Mouse (Mus musculus): ENCODE measurements around the gene Kdelc2. TPM values are rescaled to one million over a fixed set of nuclear protein-coding genes. Genes with fewer than 3 reads are reported as not detected.

Gene Kdelc2
- polyA plus RNA-seq, 1 experiment from 2014 or later, result 4.7 TPM

- Histone ChIP-seq H3K4me2 (ENCODE audit: low read length) (no peak overlapping the region), H3K4me3 (replicated peaks; ENCODE audit: low read length) (no peak overlapping the region), H3K9me3 (ENCODE audit: control insufficient read depth, low read length) (no peaks in the 10 kb centered on the region), H3K27me3 (replicated peaks; ENCODE audit: control insufficient read depth, insufficient read depth, low read length) (no peaks in the 10 kb centered on the region), H3K9ac (replicated peaks; ENCODE audit: low read depth, low read length) (no peak overlapping the region), H3K36me3 (ENCODE audit: control insufficient read depth, insufficient read depth) (no peaks in the 10 kb centered on the region), H3K4me1 (replicated peaks; ENCODE audit: control insufficient read depth, insufficient read depth, low read length) (no peaks in the 10 kb centered on the region), H3K27ac (ENCODE audit: low read length) (no peak overlapping the region)
- 81% methylated on average over 9 of the region's 9 CpGs for WGBS
- ATAC-seq, result no peak
These were observed 38.5 kb downstream of the Kdelc2 start for GRCm38 (mm10) chr9:53422133-53422896.

- H3K4me1 ChIP-seq (replicated peaks; ENCODE audit: control insufficient read depth, insufficient read depth, low read length), result no peaks in the 10 kb centered on the region
- no peak for ATAC-seq
- WGBS, result 89% methylated on average over 3 of the region's 3 CpGs
These were observed 42.9 kb downstream of the Kdelc2 start for GRCm38 (mm10) chr9:53426726-53427125.

GRCm38 (mm10) chr9:53427638-53428037 is 43.8 kb downstream of the Kdelc2 start:
- Histone ChIP-seq H3K36me3 (ENCODE audit: control insufficient read depth, insufficient read depth) (no peaks in the 10 kb centered on the region), H3K9me3 (ENCODE audit: control insufficient read depth, low read length) (no peaks in the 10 kb centered on the region), H3K9ac (replicated peaks; ENCODE audit: low read depth, low read length) (no peak overlapping the region), H3K4me3 (replicated peaks; ENCODE audit: low read length) (no peak overlapping the region), H3K27ac (ENCODE audit: low read length) (no peak overlapping the region), H3K4me2 (ENCODE audit: low read length) (no peak overlapping the region), H3K4me1 (replicated peaks; ENCODE audit: control insufficient read depth, insufficient read depth, low read length) (no peaks in the 10 kb centered on the region), H3K27me3 (replicated peaks; ENCODE audit: control insufficient read depth, insufficient read depth, low read length) (no peaks in the 10 kb centered on the region)
- WGBS, result 77% methylated on average over 3 of the region's 3 CpGs
- ATAC-seq, result no peak

More at GRCm38 (mm10) chr9:53426726-53427125, 42.9 kb downstream of the Kdelc2 start:
- no peaks in the 10 kb centered on the region for H3K36me3 ChIP-seq (ENCODE audit: control insufficient read depth, insufficient read depth)
- no peak overlapping the region for H3K27ac ChIP-seq (ENCODE audit: low read length)
- no peaks in the 10 kb centered on the region for H3K9me3 ChIP-seq (ENCODE audit: control insufficient read depth, low read length)
- H3K27me3 ChIP-seq (replicated peaks; ENCODE audit: control insufficient read depth, insufficient read depth, low read length), result no peaks in the 10 kb centered on the region
- H3K4me2 ChIP-seq (ENCODE audit: low read length), result no peak overlapping the region
- H3K4me3 ChIP-seq (replicated peaks; ENCODE audit: low read length), result no peak overlapping the region
- no peak overlapping the region for H3K9ac ChIP-seq (replicated peaks; ENCODE audit: low read depth, low read length)

DNA sequence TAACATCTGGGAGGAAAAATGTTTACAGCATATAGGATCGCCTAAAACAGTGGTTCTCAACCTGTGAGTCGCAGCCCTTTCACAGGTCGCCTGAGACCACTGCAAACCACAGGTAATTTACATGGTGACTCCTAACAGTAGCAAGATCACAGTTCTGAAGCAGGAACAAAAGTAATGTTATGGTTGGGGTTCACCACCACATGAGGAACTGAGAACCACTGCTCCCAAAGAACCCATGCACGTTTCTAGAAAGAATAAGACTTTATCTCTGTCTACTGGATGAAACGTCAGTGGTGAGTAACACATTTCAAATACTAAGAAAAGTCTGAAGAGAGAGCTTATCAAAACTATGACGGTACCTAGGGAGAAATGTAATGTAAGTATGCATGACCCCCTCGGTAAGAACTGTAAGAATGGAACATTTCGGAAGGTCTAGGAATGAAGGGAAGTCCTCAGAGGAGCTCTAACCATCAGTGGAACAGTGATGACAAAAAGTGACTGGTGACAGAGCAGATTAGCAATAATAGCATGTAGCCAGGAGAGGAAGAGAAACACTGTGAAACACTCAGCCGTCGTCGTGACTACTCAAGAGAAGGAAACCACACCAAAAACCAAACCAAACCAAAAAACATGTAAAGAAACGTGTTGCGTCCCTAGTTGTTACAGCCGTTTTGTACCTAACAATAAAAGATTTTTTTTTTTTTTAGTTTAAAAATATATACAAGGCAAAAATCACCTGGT is 52.2 kb downstream of the Kdelc2 start:
- H3K4me2 ChIP-seq (ENCODE audit: low read length), result no peak overlapping the region
- no peak for ATAC-seq
- no peaks in the 10 kb centered on the region for H3K36me3 ChIP-seq (ENCODE audit: control insufficient read depth, insufficient read depth)
- H3K4me3 ChIP-seq (replicated peaks; ENCODE audit: low read length), result no peak overlapping the region
- H3K9me3 ChIP-seq (ENCODE audit: control insufficient read depth, low read length), result no peaks in the 10 kb centered on the region
- H3K27me3 ChIP-seq (replicated peaks; ENCODE audit: control insufficient read depth, insufficient read depth, low read length), result no peaks in the 10 kb centered on the region
- no peak overlapping the region for H3K27ac ChIP-seq (ENCODE audit: low read length)
- WGBS, result 91% methylated on average over 14 of the region's 14 CpGs
- H3K9ac ChIP-seq (replicated peaks; ENCODE audit: low read depth, low read length), result no peak overlapping the region
- no peaks in the 10 kb centered on the region for H3K4me1 ChIP-seq (replicated peaks; ENCODE audit: control insufficient read depth, insufficient read depth, low read length)

- Histone ChIP-seq H3K27ac (ENCODE audit: low read length) (no peak overlapping the region), H3K4me2 (ENCODE audit: low read length) (no peak overlapping the region), H3K27me3 (replicated peaks; ENCODE audit: control insufficient read depth, insufficient read depth, low read length) (no peaks in the 10 kb centered on the region), H3K4me1 (replicated peaks; ENCODE audit: control insufficient read depth, insufficient read depth, low read length) (no peaks in the 10 kb centered on the region), H3K36me3 (ENCODE audit: control insufficient read depth, insufficient read depth) (peaks cover 14% of the 10 kb centered on the region), H3K9me3 (ENCODE audit: control insufficient read depth, low read length) (no peaks in the 10 kb centered on the region), H3K9ac (replicated peaks; ENCODE audit: low read depth, low read length) (no peak overlapping the region), H3K4me3 (replicated peaks; ENCODE audit: low read length) (no peak overlapping the region)
- ATAC-seq, result no peak
- WGBS, result 97% methylated on average over 1 of the region's 1 CpGs
These were observed 66.8 kb downstream of the Kdelc2 start for GRCm38 (mm10) chr9:53450609-53451008.

Small RNA genes lying within 50 kb of the gene (microRNA-seq; reads per million reads assigned to microRNA genes)
- gene Mir130c, result not detected

Other genes with a start within 250 kb of the Kdelc2 start
- 24.4 and 26.3 TPM in 2 replicates for gene Ddx10, start 136.0 kb upstream of the Kdelc2 start, polyA plus RNA-seq (2015; fragmentation: Nextera tagmentation; extraction: Ambion mirVana)
- 0.09 and 0.14 TPM in 2 replicates for gene Exph5, start 82.4 kb upstream of the Kdelc2 start, polyA plus RNA-seq (2015; fragmentation: Nextera tagmentation; extraction: Ambion mirVana)
- gene 4930550C14Rik, start 18.3 kb downstream of the Kdelc2 start, polyA plus RNA-seq (2015; fragmentation: Nextera tagmentation; extraction: Ambion mirVana), result 0.22 and 0.30 TPM in 2 replicates
- gene Atm, start 152.7 kb downstream of the Kdelc2 start, polyA plus RNA-seq (2015; fragmentation: Nextera tagmentation; extraction: Ambion mirVana), result 12.9 and 14.0 TPM in 2 replicates
- 12.1 and 14.1 TPM in 2 replicates for gene Npat, start 153.0 kb downstream of the Kdelc2 start, polyA plus RNA-seq (2015; fragmentation: Nextera tagmentation; extraction: Ambion mirVana)
- gene Acat1, start 226.4 kb downstream of the Kdelc2 start, polyA plus RNA-seq (2015; fragmentation: Nextera tagmentation; extraction: Ambion mirVana), result 187 and 191 TPM in 2 replicates